Mouse (Mus musculus) adrenal gland (tissue): ENCODE data around the gene Actr5.

ENCODE experiments used
- intact Hi-C: fragments of 180-260 bp; cut with DNase I; formaldehyde crosslinking; loops from one replicate; pipeline ENCODE4 v1.15.1; 2025
- microRNA-seq, 2 experiments: library from miRNA; unstranded; fragments of <30 nt; microRNA quantifications; one replicate each; pipeline ENCODE4; 2019

Actr5 gene

DNA sequence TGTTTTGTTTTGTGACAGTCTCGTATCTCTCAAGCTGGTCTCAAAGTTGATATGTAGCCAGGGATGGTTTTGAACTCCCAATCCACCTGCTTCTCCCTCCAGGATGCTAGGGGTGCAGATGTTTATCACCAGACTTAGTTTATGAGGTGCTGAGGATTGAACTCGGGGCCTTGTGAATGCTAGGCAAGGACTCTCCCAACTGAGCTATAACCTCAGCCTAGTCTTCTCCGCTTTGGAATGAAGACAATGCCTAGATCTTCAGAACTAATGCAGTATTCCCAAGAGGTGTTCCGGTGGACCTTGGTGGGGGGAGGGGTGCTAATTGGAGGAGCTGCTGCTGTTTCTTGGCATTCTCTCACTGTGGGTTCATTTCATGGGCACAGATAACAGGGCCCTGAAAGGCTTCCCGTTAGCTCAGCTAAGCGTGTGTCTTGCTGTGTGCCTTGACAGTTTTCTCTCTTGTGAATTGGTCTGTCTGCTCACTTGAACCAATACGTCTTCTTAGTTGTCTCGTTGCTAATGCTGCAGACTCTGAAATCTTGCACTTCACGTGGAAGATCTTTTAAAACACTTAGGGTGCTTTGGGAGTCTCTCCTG lies 59.7 kb downstream of the Actr5 start:
- intact Hi-C loops, result no loop called here

DNA sequence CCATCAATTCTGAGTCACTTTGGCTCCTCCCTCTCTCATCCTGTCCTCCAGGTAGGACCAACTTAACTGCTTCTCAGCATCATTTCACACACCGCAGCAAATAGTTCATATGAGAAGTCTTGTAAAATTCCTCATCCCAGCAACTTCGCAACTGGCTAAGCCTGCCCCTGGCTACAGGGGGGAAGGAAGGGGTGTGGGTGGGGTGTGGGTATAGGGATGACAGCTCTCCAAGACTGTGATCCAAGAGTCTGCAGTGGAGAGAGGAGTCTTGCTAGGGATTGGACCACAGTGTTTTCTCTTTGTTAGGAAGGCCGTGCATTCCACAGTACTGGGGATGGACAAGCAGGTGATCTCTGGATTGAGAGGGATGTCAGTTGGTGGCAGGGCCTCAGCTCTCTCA lies 60.2 kb downstream of the Actr5 start:
- intact Hi-C loops, result no loop called here

DNA sequence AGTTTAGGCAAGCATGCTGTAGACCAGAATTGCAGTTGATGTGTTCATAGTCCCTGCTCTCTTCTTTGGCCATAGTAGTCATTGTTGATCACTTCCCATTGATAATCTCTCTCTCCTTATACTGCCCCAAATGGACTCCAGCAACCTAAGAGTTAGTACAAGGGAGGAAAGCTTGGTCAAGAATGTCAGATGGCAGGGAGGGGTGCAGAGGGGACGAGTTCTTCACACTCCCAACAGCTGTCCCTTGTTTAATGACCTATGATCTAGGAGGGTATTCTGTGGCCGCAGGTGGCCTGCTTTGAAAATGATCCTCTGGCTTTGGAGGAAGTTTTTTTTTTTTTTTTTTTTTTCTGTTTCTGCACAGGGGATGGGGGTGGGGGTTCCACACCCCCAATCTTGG lies 61.7 kb downstream of the Actr5 start:
- intact Hi-C loops, result no loop called here

DNA sequence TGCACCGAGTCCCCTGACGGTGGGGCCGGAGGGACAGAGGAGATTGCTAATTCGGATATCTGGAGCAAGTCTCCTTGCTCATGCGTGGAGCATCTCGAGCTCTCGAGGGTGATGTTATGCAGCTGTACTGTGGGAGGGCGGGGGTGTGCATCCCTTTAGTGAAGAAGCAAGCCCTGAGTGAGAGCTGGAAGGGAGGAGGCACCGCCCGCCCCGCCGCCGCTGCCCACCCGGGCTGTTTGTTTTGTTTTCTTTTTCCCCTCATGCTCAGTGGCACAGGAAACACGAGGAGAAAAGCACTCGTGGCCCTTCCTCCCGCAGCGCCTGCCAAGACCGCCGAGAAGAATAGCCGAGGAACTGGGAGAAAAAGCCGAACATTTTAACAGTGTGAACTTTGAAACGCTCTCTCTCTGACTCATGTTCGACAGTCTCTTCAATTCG lies 63.1 kb downstream of the Actr5 start:
- intact Hi-C loops, result no loop called here

Small RNAs within 50 kb of the gene (microRNA-seq; reads per million reads assigned to microRNA genes)
- gene Mir3474, result 2.3 to 3.7 reads per million in 2 experiments
